Mouse (Mus musculus): ENCODE measurements at regions not wholly inside any gene's neighbourhood (a gene's known extent, or its start where the extent isn't known, plus 50 kb on each side); places are given as distances from the start of the nearest gene placed in this dataset.

- DNase-seq (ENCODE audit: extremely low spot score in 1 of 2, low spot score in 1 of 2), result no peak
These were observed 249.3 kb upstream of the Mdga2 start for GRCm38 (mm10) chr12:67471666-67472065.

- no peak for DNase-seq (ENCODE audit: extremely low spot score in 1 of 2, low spot score in 1 of 2)
These were observed 248.7 kb upstream of the Mdga2 start for GRCm38 (mm10) chr12:67471001-67471400.

- no peak for DNase-seq (ENCODE audit: extremely low spot score in 1 of 2, low spot score in 1 of 2)
These were observed 226.8 kb upstream of the Mdga2 start for GRCm38 (mm10) chr12:67449109-67449508.

- DNase-seq (ENCODE audit: extremely low spot score in 1 of 2, low spot score in 1 of 2), result peak in 1 of 2 experiments; percentile 72
These were observed 208.1 kb upstream of the Mdga2 start for GRCm38 (mm10) chr12:67430318-67430950.

GRCm38 (mm10) chr12:67426801-67427200 lies 204.5 kb upstream of the Mdga2 start:
- DNase-seq (ENCODE audit: extremely low spot score in 1 of 2, low spot score in 1 of 2), result no peak

GRCm38 (mm10) chr12:67399537-67399936 lies 177.2 kb upstream of the Mdga2 start:
- DNase-seq (ENCODE audit: extremely low spot score in 1 of 2, low spot score in 1 of 2), result no peak

- peak in 1 of 2 experiments; percentile 2 for DNase-seq (ENCODE audit: extremely low spot score in 1 of 2, low spot score in 1 of 2)
These were observed 152.2 kb upstream of the Mdga2 start for GRCm38 (mm10) chr12:67374530-67374929.

- DNase-seq (ENCODE audit: extremely low spot score in 1 of 2, low spot score in 1 of 2), result no peak
These were observed 126.2 kb upstream of the Mdga2 start for GRCm38 (mm10) chr12:67348551-67348950.

GRCm38 (mm10) chr12:67332483-67332998 lies 110.2 kb upstream of the Mdga2 start:
- DNase-seq (ENCODE audit: extremely low spot score in 1 of 2, low spot score in 1 of 2), result no peak

- DNase-seq (ENCODE audit: extremely low spot score in 1 of 2, low spot score in 1 of 2), result no peak
These were observed 104.0 kb upstream of the Mdga2 start for GRCm38 (mm10) chr12:67326326-67326725.

- DNase-seq (ENCODE audit: extremely low spot score in 1 of 2, low spot score in 1 of 2), result no peak
These were observed 103.5 kb upstream of the Mdga2 start for GRCm38 (mm10) chr12:67325799-67326198.

- DNase-seq (ENCODE audit: extremely low spot score in 1 of 2, low spot score in 1 of 2), result no peak
These were observed 103.0 kb upstream of the Mdga2 start for GRCm38 (mm10) chr12:67325335-67325734.

- DNase-seq (ENCODE audit: extremely low spot score in 1 of 2, low spot score in 1 of 2), result no peak
These were observed 96.3 kb upstream of the Mdga2 start for GRCm38 (mm10) chr12:67318687-67319086.

GRCm38 (mm10) chr12:67300245-67300644 lies 77.9 kb upstream of the Mdga2 start:
- DNase-seq (ENCODE audit: extremely low spot score in 1 of 2, low spot score in 1 of 2), result no peak

- DNase-seq (ENCODE audit: extremely low spot score in 1 of 2, low spot score in 1 of 2), result no peak
These were observed 67.7 kb upstream of the Mdga2 start for GRCm38 (mm10) chr12:67290054-67290453.

GRCm38 (mm10) chr12:67272863-67273262 lies 50.5 kb upstream of the Mdga2 start:
- no peak for DNase-seq (ENCODE audit: extremely low spot score in 1 of 2, low spot score in 1 of 2)

GRCm38 (mm10) chr12:67272329-67272728 lies 50.0 kb upstream of the Mdga2 start:
- no peak for DNase-seq (ENCODE audit: extremely low spot score in 1 of 2, low spot score in 1 of 2)

All from frontal cortex, adult 2 months (tissue).